Mouse (Mus musculus) hindbrain, postnatal 0 days (tissue): ENCODE results near the gene Usp38. TPM values are rescaled to one million over a fixed set of nuclear protein-coding genes. Genes with fewer than 3 reads are reported as not detected.
"Not testable (repeated sequence)": the region's sequence is repeated elsewhere in the genome, so short reads cannot be mapped to it uniquely, and the experiment has no call there.

Source experiments
- ATAC-seq: fragments of 200-750 bp; cut with Nextera tagmentation; 2 replicates; pipeline ENCODE4 v1.8.0; 2017; ENCODE audit warnings: mild to moderate bottlenecking, moderate TSS enrichment, moderate library complexity
- DNase-seq: peaks from one replicate; pipeline ENCODE4 v3.0.0-alpha.2; 2015; ENCODE audit warnings: low spot score
- H3K27ac ChIP-seq: fragments of 300-500 bp; sonication (generic); 2 replicates; pipeline ENCODE4 v1.5.1; 2014; ENCODE audit warnings: mild to moderate bottlenecking
- H3K27me3 ChIP-seq: fragments of 300-500 bp; sonication (generic); 2 replicates; pipeline ENCODE4 v1.6.1; 2014; ENCODE audit warnings: low read length, mixed read lengths; ENCODE audit not compliant: insufficient read depth
- H3K36me3 ChIP-seq: fragments of 300-500 bp; sonication (generic); 2 replicates; pipeline ENCODE4 v1.6.1; 2014; ENCODE audit warnings: low read length, mixed read lengths; ENCODE audit not compliant: insufficient read depth
- H3K4me1 ChIP-seq: fragments of 300-500 bp; sonication (generic); 2 replicates; pipeline ENCODE4 v1.6.1; 2014; ENCODE audit warnings: antibody characterized with exemption, low read length, mixed read lengths; ENCODE audit not compliant: insufficient read depth
- H3K4me2 ChIP-seq: fragments of 300-500 bp; sonication (generic); 2 replicates; pipeline ENCODE4 v1.6.1; 2014; ENCODE audit warnings: low read depth, mild to moderate bottlenecking, low read length, moderate library complexity, mixed read lengths
- H3K4me3 ChIP-seq: fragments of 300-500 bp; sonication (generic); 2 replicates; pipeline ENCODE4 v1.5.1; 2014; ENCODE audit warnings: low read length
- H3K9ac ChIP-seq: fragments of 300-500 bp; sonication (generic); replicated peaks from 2 replicates; pipeline ENCODE4 v1.6.1; 2014; ENCODE audit warnings: mild to moderate bottlenecking, low read length, moderate library complexity, mixed read lengths
- H3K9me3 ChIP-seq: fragments of 300-500 bp; sonication (generic); 2 replicates; pipeline ENCODE4 v1.6.1; 2016; ENCODE audit warnings: low read length, mixed read lengths
- CTCF ChIP-seq: IDR thresholded peaks from 2 replicates; pipeline ENCODE4 v1.5.1; 2016; ENCODE audit warnings: antibody characterized with exemption, control low read depth, low read depth
- WGBS: fragments of 180-500 bp; shearing (Covaris S2); extraction: QIAGEN DNeasy Blood & Tissue Kit; methylation state at CpG from one replicate; pipeline ENCODE4 v1.1.7; 2014; 5-methylcytosine and 5-hydroxymethylcytosine counted together
- polyA plus RNA-seq: library from polyadenylated mRNA; unstranded; fragments of >200 nt; fragmentation: Nextera tagmentation; extraction: Ambion mirVana; gene quantifications from 2 replicates; pipeline ENCODE4 v1.2.1, GENCODE M21; 2015
- total RNA-seq: library from RNA; depleted of rRNA; stranded (reverse); fragments of >200 nt; gene quantifications from 2 replicates; pipeline ENCODE4 v1.2.3, GENCODE M21; 2014; rRNA removed

Gene Usp38
- total RNA-seq (40.1 and 40.8 TPM in 2 replicates), polyA plus RNA-seq (16.7 and 17.2 TPM in 2 replicates)

- ATAC-seq (peak; percentile 99), DNase-seq (peak; percentile 100)
- peak within 1 kb of the TSS; percentile 92 for H3K9ac ChIP-seq
- no peaks in the 10 kb centered on the region for H3K27me3 ChIP-seq
- peak; percentile 24; the same call in 1 of the 2 replicates for TF ChIP-seq CTCF
- H3K9me3 ChIP-seq: no peaks in the 10 kb centered on the region
- peak within 1 kb of the TSS; percentile 99 for H3K4me2 ChIP-seq
- H3K4me3 ChIP-seq: peak within 1 kb of the TSS; percentile 94
- peaks cover 11% of the 10 kb centered on the region; the same call in 1 of the 2 replicates for H3K4me1 ChIP-seq
- H3K36me3 ChIP-seq: no peaks in the 10 kb centered on the region
- peak within 1 kb of the TSS; percentile 97 for H3K27ac ChIP-seq
- WGBS: 3% methylated on average over 55 of the region's 57 CpGs
Observed at GRCm38 (mm10) chr8:81014789-81015699, at the start of gene Usp38. Usp38 (minus strand) TSS chr8:81014928.

- H3K9me3 ChIP-seq: no peaks in the 10 kb centered on the region
- 79% methylated on average over 3 of the region's 3 CpGs for WGBS
- H3K4me2 ChIP-seq: no peak overlapping the region
- no peaks in the 10 kb centered on the region for H3K36me3 ChIP-seq
- no peak for TF ChIP-seq CTCF
- H3K4me1 ChIP-seq: no peaks in the 10 kb centered on the region
- no peak overlapping the region for H3K4me3 ChIP-seq
- H3K27ac ChIP-seq: no peak overlapping the region
- H3K27me3 ChIP-seq: no peaks in the 10 kb centered on the region
- ATAC-seq (no peak), DNase-seq (no peak)
- no peak overlapping the region for H3K9ac ChIP-seq
Observed at GRCm38 (mm10) chr8:81062566-81062965, 47.8 kb upstream of the Usp38 start.

GRCm38 (mm10) chr8:81061950-81062349, 47.2 kb upstream of the Usp38 start:
- peak; percentile 78 for TF ChIP-seq CTCF
- ATAC-seq (peak; percentile 66; the same call in 1 of the 2 replicates), DNase-seq (peak; percentile 85)
- 37% methylated on average over 3 of the region's 3 CpGs for WGBS
- H3K36me3 ChIP-seq: no peaks in the 10 kb centered on the region
- no peaks in the 10 kb centered on the region for H3K27me3 ChIP-seq
- H3K4me2 ChIP-seq: no peak overlapping the region
- no peak overlapping the region for H3K27ac ChIP-seq
- H3K9me3 ChIP-seq: no peaks in the 10 kb centered on the region
- no peak overlapping the region for H3K4me3 ChIP-seq
- no peak overlapping the region for H3K9ac ChIP-seq
- no peaks in the 10 kb centered on the region for H3K4me1 ChIP-seq

- no peaks in the 10 kb centered on the region for H3K36me3 ChIP-seq
- H3K4me1 ChIP-seq: no peaks in the 10 kb centered on the region
- ATAC-seq (no peak), DNase-seq (no peak)
- no peaks in the 10 kb centered on the region for H3K9me3 ChIP-seq
- H3K27ac ChIP-seq: no peak overlapping the region
- no peak overlapping the region for H3K4me2 ChIP-seq
- H3K4me3 ChIP-seq: no peak overlapping the region
- no peak for TF ChIP-seq CTCF
- no peak overlapping the region for H3K9ac ChIP-seq
- 39% methylated on average over 3 of the region's 3 CpGs for WGBS
- H3K27me3 ChIP-seq: no peaks in the 10 kb centered on the region
Observed at GRCm38 (mm10) chr8:81044201-81044600, 29.5 kb upstream of the Usp38 start.

- H3K27me3 ChIP-seq: no peaks in the 10 kb centered on the region
- H3K4me3 ChIP-seq: no peak overlapping the region
- no peak for DNase-seq
Observed at GRCm38 (mm10) chr8:81027991-81028390, 13.3 kb upstream of the Usp38 start.

GRCm38 (mm10) chr8:81017548-81017947, 2.8 kb upstream of the Usp38 start:
- not testable (repeated sequence) for H3K9ac ChIP-seq, H3K27ac ChIP-seq, ATAC-seq, H3K9me3 ChIP-seq, H3K4me2 ChIP-seq, H3K4me3 ChIP-seq, H3K27me3 ChIP-seq, H3K36me3 ChIP-seq, DNase-seq
- peaks cover 11% of the 10 kb centered on the region; the same call in 1 of the 2 replicates for H3K4me1 ChIP-seq
- 86% methylated on average over 8 of the region's 8 CpGs for WGBS

More at GRCm38 (mm10) chr8:81027991-81028390, 13.3 kb upstream of the Usp38 start:
- Histone ChIP-seq H3K36me3 (no peaks in the 10 kb centered on the region), H3K9me3 (0 out of 2 replicates have a peak, but pooled peaks cover 3% of the 10 kb centered on the region), H3K4me1 (no peaks in the 10 kb centered on the region), H3K4me2 (no peak overlapping the region), H3K9ac (no peak overlapping the region), H3K27ac (no peak overlapping the region)
- 43% methylated on average over 2 of the region's 2 CpGs for WGBS
- TF ChIP-seq CTCF: no peak
- ATAC-seq: no peak
